ENCODE assay signal across 15 mouse cellular contexts in genomic region chr2:123023918-123024317, GRCm38 (mm10).
A peak's percentile ranks its signal among the peaks of the same experiment; 100 is the strongest.
DNase-seq lines count a peak whose midpoint lies in the region; ATAC-seq and TF ChIP-seq lines count a peak whose summit lies in the region.
"Had no signal": no experiment of that assay in that cellular context is flagged by ENCODE, and none has a peak within 500 bp of the region (broad histone marks: within the 10 kb centered on the region; RNA-seq: fewer than 3 reads in every experiment).

No protein-coding gene starts in this region.

- no peaks in the 10 kb centered on the region for H3K36me3 ChIP-seq in CH12.LX (replicated peaks in 1 of 2; ENCODE audit: control insufficient read depth in 1 of 2, insufficient read depth in 1 of 2, low read length in 1 of 2)
- no peaks in the 10 kb centered on the region for H3K36me3 ChIP-seq in liver, embryonic 11.5 days (ENCODE audit: control insufficient read depth, insufficient read depth, low read length)
- H3K36me3 ChIP-seq: kidney, embryonic 15.5 days; midbrain, embryonic 15.5 days had no signal

- TF ChIP-seq CTCF in CH12.LX (conservative IDR thresholded peaks at IDR 0.05 in 1 of 2, IDR thresholded peaks at IDR 0.05 in 1 of 2; ENCODE audit: low read depth in 2 of 2, low read length in 2 of 2): no peak

- WGBS in liver, embryonic 11.5 days: 48% methylated on average over 4 of the region's 4 CpGs

- TF ChIP-seq EP300 in CH12.LX (IDR thresholded peaks at IDR 0.05; ENCODE audit: low read length): no peak

- TF ChIP-seq POLR2A in CH12.LX (IDR thresholded peaks at IDR 0.05; ENCODE audit: low read depth, low read length): no peak

- in situ Hi-C loops in CH12.LX (cut with MboI; ENCODE audit: low pct_ligation_motif_present, low pct_unique_long_range_greater_than_20kb, low sequenced_read_pairs): no loop called here

- no peaks in the 10 kb centered on the region for H3K27me3 ChIP-seq in CH12.LX (replicated peaks)
- H3K27me3 ChIP-seq in liver, embryonic 11.5 days (replicated peaks; ENCODE audit: control insufficient read depth, insufficient read depth, low read length): no peaks in the 10 kb centered on the region
- H3K27me3 ChIP-seq: kidney, embryonic 15.5 days; midbrain, embryonic 15.5 days had no signal

- H3K27ac ChIP-seq in CH12.LX (ENCODE audit: insufficient read depth, low read depth): no peak overlapping the region
- no peak overlapping the region for H3K27ac ChIP-seq in liver, embryonic 11.5 days (ENCODE audit: low read depth, low read length)
- H3K27ac ChIP-seq: gastrocnemius, adult 2 months; kidney, embryonic 15.5 days; macrophage; midbrain, embryonic 15.5 days had no signal

- no peak overlapping the region for H3K4me3 ChIP-seq in CH12.LX (replicated peaks in 1 of 3; ENCODE audit: low read depth in 2 of 3, low read length in 2 of 3, poor library complexity in 1 of 3)
- no peak overlapping the region for H3K4me3 ChIP-seq in liver, embryonic 11.5 days (ENCODE audit: low read depth, low read length)
- H3K4me3 ChIP-seq: gastrocnemius, adult 2 months; kidney, embryonic 15.5 days; midbrain, embryonic 15.5 days had no signal

- dilution Hi-C loops in CH12.LX (cut with MboI; ENCODE audit: extremely low pct_ligation_motif_present, extremely low pct_unique_long_range_greater_than_20kb, low sequenced_read_pairs): no loop called here

- peaks cover 0 to 23% of the 10 kb centered on the region in 2 experiments; a peak in 2 of 4 replicates for H3K4me1 ChIP-seq in CH12.LX (ENCODE audit: control insufficient read depth in 1 of 2, insufficient read depth in 2 of 2)
- no peaks in the 10 kb centered on the region for H3K4me1 ChIP-seq in liver, embryonic 11.5 days (replicated peaks; ENCODE audit: control insufficient read depth, insufficient read depth, low read length)
- H3K4me1 ChIP-seq: kidney, embryonic 15.5 days; midbrain, embryonic 15.5 days had no signal

- no peaks in the 10 kb centered on the region for H3K79me2 ChIP-seq in CH12.LX (replicated peaks; ENCODE audit: control insufficient read depth, extremely low read depth, insufficient read depth, poor library complexity, severe bottlenecking)

- no peak overlapping the region for H3K9ac ChIP-seq in CH12.LX (ENCODE audit: insufficient read depth, low read depth)
- no peak overlapping the region for H3K9ac ChIP-seq in liver, embryonic 11.5 days (ENCODE audit: low read depth, low read length)
- H3K9ac ChIP-seq: kidney, embryonic 15.5 days; liver, postnatal 0 days; midbrain, embryonic 15.5 days had no signal

- intact Hi-C loops in left cerebral cortex, postnatal 14 days (cut with DNase I): no loop called here

- DNase-seq in CH12.LX (ENCODE audit: extremely low read depth): peak; percentile 48
- peak; percentile 58 to 83 for DNase-seq in frontal cortex, adult 2 months (ENCODE audit: extremely low spot score in 1 of 2, low spot score in 1 of 2)
- peak; percentile 87 for DNase-seq in layer of hippocampus, adult 9-11 months
- DNase-seq in left cerebral cortex, postnatal 14 days (ENCODE audit: low spot score in 2 of 2): peak; percentile 28 to 48
- no peak for DNase-seq in cerebellum, adult 18-20 months
- DNase-seq in liver, embryonic 11.5 days (ENCODE audit: low spot score): no peak
- no peak for DNase-seq in adrenal gland, postnatal 25 days
- DNase-seq: adrenal gland, postnatal 14 days; cerebellum, adult 11-12 months; gastrocnemius, adult 2 months; heart, adult 18-20 months; liver, postnatal 0 days had no signal

- no peaks in the 10 kb centered on the region for H3K9me3 ChIP-seq in CH12.LX (replicated peaks; ENCODE audit: low read length)
- H3K9me3 ChIP-seq in liver, embryonic 11.5 days (ENCODE audit: control insufficient read depth, low read length): no peaks in the 10 kb centered on the region
- H3K9me3 ChIP-seq: kidney, embryonic 15.5 days; midbrain, embryonic 15.5 days had no signal

- no peak for TF ChIP-seq RAD21 in CH12.LX (IDR thresholded peaks at IDR 0.05; ENCODE audit: low read depth, low read length)

- no peak overlapping the region for H3K4me2 ChIP-seq in CH12.LX (ENCODE audit: insufficient read depth, low read depth, poor library complexity, severe bottlenecking)
- H3K4me2 ChIP-seq in liver, embryonic 11.5 days: no peak overlapping the region
- H3K4me2 ChIP-seq: kidney, embryonic 15.5 days; midbrain, embryonic 15.5 days had no signal

- ATAC-seq in liver, embryonic 11.5 days (replicated peaks; ENCODE audit: low FRiP score): no peak
- ATAC-seq: liver, postnatal 0 days; midbrain, embryonic 15.5 days had no signal

TF ChIP-seq in CH12.LX, 34 proteins besides CTCF, POLR2A, EP300 and RAD21:
- no peak for TF ChIP-seq RCOR1 (conservative IDR thresholded peaks at IDR 0.05; ENCODE audit: low read depth, low read length)
- TF ChIP-seq ZNF384 (IDR thresholded peaks at IDR 0.05; ENCODE audit: low read depth, low read length): no peak
- TF ChIP-seq USF1 (IDR thresholded peaks at IDR 0.05; ENCODE audit: low read depth, low read length): no peak
- no peak for TF ChIP-seq MXI1 (IDR thresholded peaks at IDR 0.05; ENCODE audit: low read depth, low read length)
- no peak for TF ChIP-seq NELFE (IDR thresholded peaks at IDR 0.05; ENCODE audit: low read depth, low read length)

Comparison
In these comparisons a context has a peak if more than half of its experiments do, and no peak if none do; other contexts are left out.
1. DNase-seq: peak in CH12.LX (single experiment), frontal cortex, adult 2 months (2 of 2), layer of hippocampus, adult 9-11 months (single experiment) and left cerebral cortex, postnatal 14 days (2 of 2); none in cerebellum, adult 18-20 months (0 of 2), liver, embryonic 11.5 days (single experiment) and adrenal gland, postnatal 25 days (single experiment).